Mouse (Mus musculus) C2C12 (cell line): ENCODE results near the gene Rnf111.

Source experiments
- CTCF ChIP-seq: IDR thresholded peaks from one replicate; pipeline ENCODE4 v1.5.1; 2011; ENCODE audit not compliant: control insufficient read depth, insufficient read depth, insufficient read length
- USF1 ChIP-seq: IDR thresholded peaks from one replicate; pipeline ENCODE4 v1.6.1; 2011; ENCODE audit warnings: low read depth, mild to moderate bottlenecking, control low read depth, moderate library complexity

- no peak for TF ChIP-seq CTCF
- no peak for TF ChIP-seq USF1
Measured at GRCm38 (mm10) chr9:70491176-70491575, 12.3 kb downstream of the Rnf111 start.
